Mouse (Mus musculus): ENCODE data around the gene Fip1l1. TPM values are rescaled to one million over a fixed set of nuclear protein-coding genes. Genes with fewer than 3 reads are reported as not detected.

Fip1l1 gene
- polyA plus RNA-seq, 1 experiment from 2014 or later = 55.6 TPM

GRCm38 (mm10) chr5:74589133-74589532 is 53.9 kb downstream of the Fip1l1 start:
- no peak overlapping the region for H3K9ac ChIP-seq
- no peak overlapping the region for H3K4me3 ChIP-seq
- H3K27me3 ChIP-seq (replicated peaks) = no peaks in the 10 kb centered on the region
- no peak for ATAC-seq (ENCODE audit: extremely low read depth, insufficient number of reproducible peaks, low FRiP score, low TSS enrichment)
- no peak overlapping the region for H3K27ac ChIP-seq (replicated peaks)
- H3K9me3 ChIP-seq = no peaks in the 10 kb centered on the region
- no peaks in the 10 kb centered on the region for H3K4me1 ChIP-seq
- H3K36me3 ChIP-seq = peaks cover 88% of the 10 kb centered on the region
- WGBS = 92% methylated on average over 7 of the region's 7 CpGs
- H3K4me2 ChIP-seq = no peak overlapping the region

GRCm38 (mm10) chr5:74591413-74591812 is 56.2 kb downstream of the Fip1l1 start:
- Histone ChIP-seq H3K4me2 (no peak overlapping the region), H3K36me3 (peaks cover 89% of the 10 kb centered on the region), H3K9ac (no peak overlapping the region), H3K9me3 (no peaks in the 10 kb centered on the region), H3K27me3 (replicated peaks) (no peaks in the 10 kb centered on the region), H3K4me3 (no peak overlapping the region), H3K4me1 (no peaks in the 10 kb centered on the region), H3K27ac (replicated peaks) (no peak overlapping the region)
- no peak for ATAC-seq (ENCODE audit: extremely low read depth, insufficient number of reproducible peaks, low FRiP score, low TSS enrichment)
- 93% methylated on average over 5 of the region's 5 CpGs for WGBS

- Histone ChIP-seq H3K4me2 (no peak overlapping the region), H3K36me3 (peaks cover 90% of the 10 kb centered on the region), H3K9ac (no peak overlapping the region), H3K27ac (replicated peaks) (no peak overlapping the region), H3K9me3 (no peaks in the 10 kb centered on the region), H3K27me3 (replicated peaks) (no peaks in the 10 kb centered on the region), H3K4me3 (no peak overlapping the region), H3K4me1 (no peaks in the 10 kb centered on the region)
- 87% methylated on average over 8 of the region's 8 CpGs for WGBS
- no peak for ATAC-seq (ENCODE audit: extremely low read depth, insufficient number of reproducible peaks, low FRiP score, low TSS enrichment)
Observed at GRCm38 (mm10) chr5:74593147-74593546, 57.9 kb downstream of the Fip1l1 start.

- H3K27me3 ChIP-seq (replicated peaks) = no peaks in the 10 kb centered on the region
- H3K4me2 ChIP-seq = no peak overlapping the region
- no peak for ATAC-seq (ENCODE audit: extremely low read depth, insufficient number of reproducible peaks, low FRiP score, low TSS enrichment)
- H3K4me3 ChIP-seq = no peak overlapping the region
- WGBS = 68% methylated on average over 5 of the region's 5 CpGs
- H3K36me3 ChIP-seq = peaks cover 40% of the 10 kb centered on the region
- H3K9ac ChIP-seq = no peak overlapping the region
- no peak overlapping the region for H3K27ac ChIP-seq (replicated peaks)
- H3K4me1 ChIP-seq = peaks cover 13% of the 10 kb centered on the region
- no peaks in the 10 kb centered on the region for H3K9me3 ChIP-seq
Observed at GRCm38 (mm10) chr5:74600010-74600409, 64.8 kb downstream of the Fip1l1 start.

- no peak overlapping the region for H3K27ac ChIP-seq (replicated peaks)
- H3K9ac ChIP-seq = no peak overlapping the region
- H3K9me3 ChIP-seq = no peaks in the 10 kb centered on the region
- H3K4me2 ChIP-seq = no peak overlapping the region
- no peak overlapping the region for H3K4me3 ChIP-seq
- H3K4me1 ChIP-seq = peaks cover 13% of the 10 kb centered on the region
- ATAC-seq (ENCODE audit: extremely low read depth, insufficient number of reproducible peaks, low FRiP score, low TSS enrichment) = no peak
- H3K27me3 ChIP-seq (replicated peaks) = no peaks in the 10 kb centered on the region
- WGBS = 72% methylated on average over 3 of the region's 3 CpGs
- H3K36me3 ChIP-seq = peaks cover 31% of the 10 kb centered on the region
Observed at GRCm38 (mm10) chr5:74601171-74601570, 65.9 kb downstream of the Fip1l1 start.

GRCm38 (mm10) chr5:74601965-74602364 is 66.7 kb downstream of the Fip1l1 start:
- Histone ChIP-seq H3K27ac (replicated peaks) (no peak overlapping the region), H3K4me2 (no peak overlapping the region), H3K9me3 (no peaks in the 10 kb centered on the region), H3K4me1 (peaks cover 13% of the 10 kb centered on the region), H3K27me3 (replicated peaks) (no peaks in the 10 kb centered on the region), H3K9ac (no peak overlapping the region), H3K4me3 (no peak overlapping the region), H3K36me3 (peaks cover 24% of the 10 kb centered on the region)
- WGBS = 53% methylated on average over 6 of the region's 6 CpGs
- ATAC-seq (ENCODE audit: extremely low read depth, insufficient number of reproducible peaks, low FRiP score, low TSS enrichment) = no peak

GRCm38 (mm10) chr5:74602371-74602770 is 67.1 kb downstream of the Fip1l1 start:
- no peak overlapping the region for H3K9ac ChIP-seq
- peaks cover 13% of the 10 kb centered on the region for H3K4me1 ChIP-seq
- H3K4me2 ChIP-seq = no peak overlapping the region
- 65% methylated on average over 10 of the region's 10 CpGs for WGBS
- no peaks in the 10 kb centered on the region for H3K27me3 ChIP-seq (replicated peaks)
- H3K4me3 ChIP-seq = no peak overlapping the region
- H3K9me3 ChIP-seq = no peaks in the 10 kb centered on the region
- H3K36me3 ChIP-seq = peaks cover 21% of the 10 kb centered on the region
- ATAC-seq (ENCODE audit: extremely low read depth, insufficient number of reproducible peaks, low FRiP score, low TSS enrichment) = no peak
- H3K27ac ChIP-seq (replicated peaks) = no peak overlapping the region

GRCm38 (mm10) chr5:74603306-74603705 is 68.1 kb downstream of the Fip1l1 start:
- WGBS = 58% methylated on average over 4 of the region's 4 CpGs
- no peaks in the 10 kb centered on the region for H3K9me3 ChIP-seq
- no peak overlapping the region for H3K27ac ChIP-seq (replicated peaks)
- no peak overlapping the region for H3K9ac ChIP-seq
- H3K4me1 ChIP-seq = peaks cover 13% of the 10 kb centered on the region
- no peaks in the 10 kb centered on the region for H3K27me3 ChIP-seq (replicated peaks)
- no peak overlapping the region for H3K4me2 ChIP-seq
- H3K36me3 ChIP-seq = peaks cover 11% of the 10 kb centered on the region
- H3K4me3 ChIP-seq = no peak overlapping the region
- ATAC-seq (ENCODE audit: extremely low read depth, insufficient number of reproducible peaks, low FRiP score, low TSS enrichment) = no peak

- peaks cover 11% of the 10 kb centered on the region for H3K4me1 ChIP-seq
- WGBS = 80% methylated on average over 8 of the region's 8 CpGs
- H3K9me3 ChIP-seq = no peaks in the 10 kb centered on the region
- no peak for ATAC-seq (ENCODE audit: extremely low read depth, insufficient number of reproducible peaks, low FRiP score, low TSS enrichment)
- H3K9ac ChIP-seq = no peak overlapping the region
- no peak overlapping the region for H3K4me2 ChIP-seq
- H3K27ac ChIP-seq (replicated peaks) = no peak overlapping the region
- no peaks in the 10 kb centered on the region for H3K36me3 ChIP-seq
- H3K27me3 ChIP-seq (replicated peaks) = 0 out of 2 replicates have a peak, but pooled peaks cover 2% of the 10 kb centered on the region
- no peak overlapping the region for H3K4me3 ChIP-seq
Observed at GRCm38 (mm10) chr5:74606213-74606612, 71.0 kb downstream of the Fip1l1 start.

- Histone ChIP-seq H3K4me3 (no peak overlapping the region), H3K27me3 (replicated peaks) (peaks cover 19% of the 10 kb centered on the region), H3K9me3 (no peaks in the 10 kb centered on the region), H3K4me2 (no peak overlapping the region), H3K27ac (replicated peaks) (no peak overlapping the region), H3K36me3 (no peaks in the 10 kb centered on the region), H3K9ac (no peak overlapping the region), H3K4me1 (peaks cover 21% of the 10 kb centered on the region)
- no peak for ATAC-seq (ENCODE audit: extremely low read depth, insufficient number of reproducible peaks, low FRiP score, low TSS enrichment)
- 80% methylated on average over 10 of the region's 10 CpGs for WGBS
Observed at GRCm38 (mm10) chr5:74610511-74610910, 75.3 kb downstream of the Fip1l1 start.

- H3K9ac ChIP-seq = no peak overlapping the region
- H3K4me2 ChIP-seq = no peak overlapping the region
- ATAC-seq (ENCODE audit: extremely low read depth, insufficient number of reproducible peaks, low FRiP score, low TSS enrichment) = no peak
- H3K27ac ChIP-seq (replicated peaks) = no peak overlapping the region
- peaks cover 30% of the 10 kb centered on the region for H3K27me3 ChIP-seq (replicated peaks)
- no peaks in the 10 kb centered on the region for H3K36me3 ChIP-seq
- no peaks in the 10 kb centered on the region for H3K9me3 ChIP-seq
- peaks cover 21% of the 10 kb centered on the region for H3K4me1 ChIP-seq
- H3K4me3 ChIP-seq = no peak overlapping the region
- 52% methylated on average over 5 of the region's 5 CpGs for WGBS
Observed at GRCm38 (mm10) chr5:74612713-74613112, 77.5 kb downstream of the Fip1l1 start.

- WGBS = 10% methylated on average over 18 of the region's 18 CpGs
- Histone ChIP-seq H3K27ac (replicated peaks) (peak overlapping the region; percentile 63), H3K9me3 (no peaks in the 10 kb centered on the region), H3K4me2 (peak overlapping the region; percentile 65), H3K4me1 (peaks cover 21% of the 10 kb centered on the region), H3K4me3 (peak overlapping the region; percentile 30), H3K36me3 (no peaks in the 10 kb centered on the region), H3K27me3 (replicated peaks) (peaks cover 30% of the 10 kb centered on the region), H3K9ac (peak overlapping the region; percentile 29)
- no peak for ATAC-seq (ENCODE audit: extremely low read depth, insufficient number of reproducible peaks, low FRiP score, low TSS enrichment)
Observed at GRCm38 (mm10) chr5:74613491-74614151, 78.4 kb downstream of the Fip1l1 start.
